Mouse (Mus musculus): ENCODE measurements at regions not wholly inside any gene's neighbourhood (a gene's known extent, or its start where the extent isn't known, plus 50 kb on each side); places are given as distances from the start of the nearest gene placed in this dataset.

DNA sequence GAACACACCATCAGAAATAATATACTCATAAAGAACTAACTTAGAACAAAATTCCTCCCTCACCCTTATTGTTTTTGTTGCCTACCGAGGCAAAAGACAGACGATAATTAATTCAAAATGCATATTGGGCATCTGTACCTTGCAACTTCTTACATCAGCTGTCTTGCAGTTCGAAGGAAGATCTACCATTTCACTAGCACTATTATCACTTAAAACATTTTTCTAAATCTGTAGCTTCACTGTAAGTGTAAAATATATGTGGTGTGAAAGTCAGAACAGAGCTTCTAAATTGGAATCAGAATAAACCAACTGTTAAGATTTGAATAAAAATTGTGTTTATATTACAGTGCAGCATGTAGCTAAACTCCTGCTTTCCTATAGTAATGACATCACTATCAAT lies 562.4 kb upstream of the Atp10a start:
- Histone ChIP-seq H3K36me3 (ENCODE audit: control insufficient read depth, insufficient read depth, low read length) (no peaks in the 10 kb centered on the region), H3K4me1 (ENCODE audit: control insufficient read depth, insufficient read depth, low read length) (no peaks in the 10 kb centered on the region), H3K9ac (ENCODE audit: low read depth, low read length) (no peak overlapping the region), H3K4me2 (ENCODE audit: low read depth, low read length) (no peak overlapping the region), H3K27me3 (replicated peaks; ENCODE audit: control insufficient read depth, insufficient read depth, low read length) (no peaks in the 10 kb centered on the region), H3K9me3 (ENCODE audit: control insufficient read depth, low read length) (no peaks in the 10 kb centered on the region), H3K4me3 (ENCODE audit: low read depth, low read length) (no peak overlapping the region), H3K27ac (replicated peaks; ENCODE audit: low read depth, low read length) (no peak overlapping the region)
- 80% methylated on average over 3 of the region's 3 CpGs for whole genome bisulfite sequencing
- DNase-seq (ENCODE audit: low spot score): no peak
- no peak for ATAC-seq (ENCODE audit: low read depth)

- H3K9me3 ChIP-seq (ENCODE audit: control insufficient read depth, low read length): no peaks in the 10 kb centered on the region
- 72% methylated on average over 2 of the region's 2 CpGs for WGBS
Measured at GRCm38 (mm10) chr7:58078825-58079224, 569.0 kb upstream of the Gabra5 start.

GRCm38 (mm10) chr7:58032975-58033374 lies 523.1 kb upstream of the Gabra5 start:
- H3K4me1 ChIP-seq (ENCODE audit: control insufficient read depth, insufficient read depth, low read length): no peaks in the 10 kb centered on the region
- no peak overlapping the region for H3K4me2 ChIP-seq (ENCODE audit: low read depth, low read length)
- no peak overlapping the region for H3K9ac ChIP-seq (ENCODE audit: low read depth, low read length)
- DNase-seq (ENCODE audit: low spot score) (no peak), ATAC-seq (ENCODE audit: low read depth) (no peak)
- 65% methylated on average over 1 of the region's 1 CpGs for WGBS
- H3K36me3 ChIP-seq (ENCODE audit: control insufficient read depth, insufficient read depth, low read length): no peaks in the 10 kb centered on the region
- H3K4me3 ChIP-seq (ENCODE audit: low read depth, low read length): no peak overlapping the region
- H3K9me3 ChIP-seq (ENCODE audit: control insufficient read depth, low read length): no peaks in the 10 kb centered on the region
- no peaks in the 10 kb centered on the region for H3K27me3 ChIP-seq (replicated peaks; ENCODE audit: control insufficient read depth, insufficient read depth, low read length)
- H3K27ac ChIP-seq (replicated peaks; ENCODE audit: low read depth, low read length): no peak overlapping the region

More at GRCm38 (mm10) chr7:58078825-58079224, 569.0 kb upstream of the Gabra5 start:
- DNase-seq (ENCODE audit: low spot score): no peak
- H3K27ac ChIP-seq (replicated peaks; ENCODE audit: low read depth, low read length): no peak overlapping the region
- no peak overlapping the region for H3K4me3 ChIP-seq (ENCODE audit: low read depth, low read length)
- no peak overlapping the region for H3K9ac ChIP-seq (ENCODE audit: low read depth, low read length)
- ATAC-seq (ENCODE audit: low read depth): no peak
- no peak overlapping the region for H3K4me2 ChIP-seq (ENCODE audit: low read depth, low read length)
- H3K27me3 ChIP-seq (replicated peaks; ENCODE audit: control insufficient read depth, insufficient read depth, low read length): no peaks in the 10 kb centered on the region
- no peaks in the 10 kb centered on the region for H3K36me3 ChIP-seq (ENCODE audit: control insufficient read depth, insufficient read depth, low read length)
- no peaks in the 10 kb centered on the region for H3K4me1 ChIP-seq (ENCODE audit: control insufficient read depth, insufficient read depth, low read length)

GRCm38 (mm10) chr7:58032111-58032510 lies 522.3 kb upstream of the Gabra5 start:
- no peaks in the 10 kb centered on the region for H3K27me3 ChIP-seq (replicated peaks; ENCODE audit: control insufficient read depth, insufficient read depth, low read length)
- ATAC-seq (ENCODE audit: low read depth): no peak
- 88% methylated on average over 1 of the region's 1 CpGs for WGBS
- DNase-seq (ENCODE audit: low spot score): no peak
- no peaks in the 10 kb centered on the region for H3K9me3 ChIP-seq (ENCODE audit: control insufficient read depth, low read length)
- H3K36me3 ChIP-seq (ENCODE audit: control insufficient read depth, insufficient read depth, low read length): no peaks in the 10 kb centered on the region
- H3K4me2 ChIP-seq (ENCODE audit: low read depth, low read length): no peak overlapping the region
- H3K27ac ChIP-seq (replicated peaks; ENCODE audit: low read depth, low read length): no peak overlapping the region
- no peak overlapping the region for H3K4me3 ChIP-seq (ENCODE audit: low read depth, low read length)
- H3K9ac ChIP-seq (ENCODE audit: low read depth, low read length): no peak overlapping the region
- H3K4me1 ChIP-seq (ENCODE audit: control insufficient read depth, insufficient read depth, low read length): no peaks in the 10 kb centered on the region

GRCm38 (mm10) chr7:57992406-57993223 lies 482.8 kb upstream of the Gabra5 start:
- Histone ChIP-seq H3K27ac (replicated peaks; ENCODE audit: low read depth, low read length) (no peak overlapping the region), H3K36me3 (ENCODE audit: control insufficient read depth, insufficient read depth, low read length) (no peaks in the 10 kb centered on the region), H3K9me3 (ENCODE audit: control insufficient read depth, low read length) (no peaks in the 10 kb centered on the region), H3K4me3 (ENCODE audit: low read depth, low read length) (no peak overlapping the region), H3K27me3 (replicated peaks; ENCODE audit: control insufficient read depth, insufficient read depth, low read length) (no peaks in the 10 kb centered on the region), H3K4me2 (ENCODE audit: low read depth, low read length) (no peak overlapping the region), H3K4me1 (ENCODE audit: control insufficient read depth, insufficient read depth, low read length) (no peaks in the 10 kb centered on the region), H3K9ac (ENCODE audit: low read depth, low read length) (no peak overlapping the region)
- ATAC-seq (ENCODE audit: low read depth): no peak
- peak; percentile 12 for DNase-seq (ENCODE audit: low spot score)
- WGBS: 65% methylated on average over 11 of the region's 11 CpGs

- Histone ChIP-seq H3K9ac (ENCODE audit: low read depth, low read length) (no peak overlapping the region), H3K4me2 (ENCODE audit: low read depth, low read length) (no peak overlapping the region), H3K9me3 (ENCODE audit: control insufficient read depth, low read length) (no peaks in the 10 kb centered on the region), H3K27ac (replicated peaks; ENCODE audit: low read depth, low read length) (no peak overlapping the region), H3K4me1 (ENCODE audit: control insufficient read depth, insufficient read depth, low read length) (no peaks in the 10 kb centered on the region), H3K36me3 (ENCODE audit: control insufficient read depth, insufficient read depth, low read length) (no peaks in the 10 kb centered on the region), H3K27me3 (replicated peaks; ENCODE audit: control insufficient read depth, insufficient read depth, low read length) (no peaks in the 10 kb centered on the region), H3K4me3 (ENCODE audit: low read depth, low read length) (no peak overlapping the region)
- peak; percentile 4 for DNase-seq (ENCODE audit: low spot score)
- ATAC-seq (ENCODE audit: low read depth): no peak
Measured at GRCm38 (mm10) chr7:57983192-57983591, 473.3 kb upstream of the Gabra5 start.

- ATAC-seq (ENCODE audit: low read depth) (no peak), DNase-seq (ENCODE audit: low spot score) (no peak)
- no peaks in the 10 kb centered on the region for H3K27me3 ChIP-seq (replicated peaks; ENCODE audit: control insufficient read depth, insufficient read depth, low read length)
- no peak overlapping the region for H3K4me2 ChIP-seq (ENCODE audit: low read depth, low read length)
- no peak overlapping the region for H3K9ac ChIP-seq (ENCODE audit: low read depth, low read length)
- no peak overlapping the region for H3K4me3 ChIP-seq (ENCODE audit: low read depth, low read length)
- no peaks in the 10 kb centered on the region for H3K36me3 ChIP-seq (ENCODE audit: control insufficient read depth, insufficient read depth, low read length)
- no peaks in the 10 kb centered on the region for H3K4me1 ChIP-seq (ENCODE audit: control insufficient read depth, insufficient read depth, low read length)
- H3K9me3 ChIP-seq (ENCODE audit: control insufficient read depth, low read length): no peaks in the 10 kb centered on the region
- H3K27ac ChIP-seq (replicated peaks; ENCODE audit: low read depth, low read length): no peak overlapping the region
Measured at GRCm38 (mm10) chr7:57966216-57966615, 456.4 kb upstream of the Gabra5 start.

DNA sequence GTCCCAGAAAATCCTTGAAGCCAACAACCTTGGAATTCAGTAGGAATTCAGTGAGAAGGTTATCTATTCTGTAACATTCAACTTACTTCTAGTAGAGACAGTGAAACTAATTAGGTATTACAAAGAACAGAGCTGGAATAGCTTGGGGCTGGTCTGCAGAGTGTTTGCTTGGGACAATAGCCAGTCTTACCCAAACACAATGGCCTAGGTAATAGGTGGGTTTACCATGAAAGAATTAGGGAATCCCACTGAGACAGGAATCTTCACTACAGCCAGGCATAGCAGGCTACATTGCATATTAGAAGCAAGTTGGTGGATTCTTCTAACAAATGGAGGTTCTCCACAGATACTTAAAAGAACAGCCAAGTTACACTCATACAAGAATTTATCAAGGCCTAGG lies 449.0 kb upstream of the Gabra5 start:
- H3K9me3 ChIP-seq (ENCODE audit: control insufficient read depth, low read length): no peaks in the 10 kb centered on the region
- no peak overlapping the region for H3K4me2 ChIP-seq (ENCODE audit: low read depth, low read length)
- ATAC-seq (ENCODE audit: low read depth) (no peak), DNase-seq (ENCODE audit: low spot score) (no peak)
- H3K27me3 ChIP-seq (replicated peaks; ENCODE audit: control insufficient read depth, insufficient read depth, low read length): no peaks in the 10 kb centered on the region
- no peaks in the 10 kb centered on the region for H3K36me3 ChIP-seq (ENCODE audit: control insufficient read depth, insufficient read depth, low read length)
- no peaks in the 10 kb centered on the region for H3K4me1 ChIP-seq (ENCODE audit: control insufficient read depth, insufficient read depth, low read length)
- H3K4me3 ChIP-seq (ENCODE audit: low read depth, low read length): no peak overlapping the region
- no peak overlapping the region for H3K27ac ChIP-seq (replicated peaks; ENCODE audit: low read depth, low read length)
- no peak overlapping the region for H3K9ac ChIP-seq (ENCODE audit: low read depth, low read length)
